Mouse (Mus musculus): ENCODE data around the gene Bcl2l1.

The Bcl2l1 gene

DNA sequence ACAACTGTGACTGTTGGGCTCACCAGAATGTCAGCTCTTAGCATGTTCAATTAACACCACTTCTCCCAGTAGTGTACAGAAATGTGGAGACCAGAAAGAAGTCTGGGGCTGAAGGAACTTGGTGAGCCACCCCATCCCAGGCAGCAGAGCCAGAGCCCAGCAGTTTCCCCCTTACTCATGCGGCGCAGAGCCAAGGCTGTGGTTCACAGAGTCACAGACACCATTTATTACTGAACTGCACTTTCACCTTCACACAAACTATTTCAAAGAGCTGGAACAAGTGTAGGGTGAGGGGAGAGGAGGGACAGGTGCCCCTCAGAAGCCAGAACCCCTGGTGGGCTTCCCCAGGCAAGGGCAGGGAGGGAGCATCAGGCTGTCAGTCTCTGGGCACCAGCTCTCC lies 51.1 kb downstream of the Bcl2l1 start:
- Histone ChIP-seq H3K27me3 (ENCODE audit: control insufficient read depth, insufficient read depth, low read length, poor library complexity, severe bottlenecking) (no peaks in the 10 kb centered on the region), H3K36me3 (ENCODE audit: control insufficient read depth, insufficient read depth, low read length, poor library complexity, severe bottlenecking) (no peaks in the 10 kb centered on the region; the same call in 1 of the 2 replicates)
- DNase-seq (ENCODE audit: low read depth, low spot score): no peak

DNA sequence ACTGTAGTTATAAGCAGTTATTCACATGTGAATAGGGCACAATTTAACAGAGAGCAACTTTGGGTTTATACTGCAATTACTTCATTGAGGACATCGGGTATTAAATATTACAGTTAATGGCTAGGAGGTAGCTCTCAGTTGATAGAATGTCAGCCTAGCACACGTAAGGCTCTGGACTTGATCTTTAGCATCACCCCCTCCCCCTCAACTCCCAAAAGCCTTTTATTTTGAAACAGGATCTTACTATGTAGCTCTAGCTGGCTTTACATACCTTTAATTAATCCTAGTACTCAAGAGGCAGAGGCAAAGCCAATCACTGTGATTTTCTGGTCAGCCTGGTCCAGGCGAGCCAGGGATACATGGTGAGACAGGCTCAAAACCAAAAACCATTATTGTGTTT lies 54.4 kb downstream of the Bcl2l1 start:
- no peaks in the 10 kb centered on the region for H3K27me3 ChIP-seq (ENCODE audit: control insufficient read depth, insufficient read depth, low read length, poor library complexity, severe bottlenecking)
- no peak for DNase-seq (ENCODE audit: low read depth, low spot score)
- no peaks in the 10 kb centered on the region; the same call in 1 of the 2 replicates for H3K36me3 ChIP-seq (ENCODE audit: control insufficient read depth, insufficient read depth, low read length, poor library complexity, severe bottlenecking)

DNA sequence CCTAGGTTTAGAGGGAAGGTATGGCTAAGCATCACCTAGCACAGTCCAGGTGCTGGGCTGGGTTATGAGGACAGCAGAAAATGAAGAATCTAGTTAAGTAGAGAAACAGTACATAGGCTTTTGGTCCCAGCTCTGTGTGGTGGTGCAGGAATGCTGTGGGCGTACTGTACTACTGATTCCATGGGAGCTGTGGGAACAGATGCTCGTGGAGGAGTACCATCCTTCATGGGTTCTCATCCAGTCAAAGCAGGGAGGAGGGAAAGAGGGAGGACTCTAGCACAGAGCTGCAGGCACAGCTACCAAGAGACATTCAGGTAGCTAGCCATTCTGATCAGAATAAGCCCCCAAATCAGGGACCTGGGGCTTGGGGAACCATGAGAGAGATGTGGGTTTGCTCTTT lies 55.1 kb downstream of the Bcl2l1 start:
- DNase-seq (ENCODE audit: low read depth, low spot score): no peak
- no peaks in the 10 kb centered on the region; the same call in 1 of the 2 replicates for H3K36me3 ChIP-seq (ENCODE audit: control insufficient read depth, insufficient read depth, low read length, poor library complexity, severe bottlenecking)
- H3K27me3 ChIP-seq (ENCODE audit: control insufficient read depth, insufficient read depth, low read length, poor library complexity, severe bottlenecking): no peaks in the 10 kb centered on the region

DNA sequence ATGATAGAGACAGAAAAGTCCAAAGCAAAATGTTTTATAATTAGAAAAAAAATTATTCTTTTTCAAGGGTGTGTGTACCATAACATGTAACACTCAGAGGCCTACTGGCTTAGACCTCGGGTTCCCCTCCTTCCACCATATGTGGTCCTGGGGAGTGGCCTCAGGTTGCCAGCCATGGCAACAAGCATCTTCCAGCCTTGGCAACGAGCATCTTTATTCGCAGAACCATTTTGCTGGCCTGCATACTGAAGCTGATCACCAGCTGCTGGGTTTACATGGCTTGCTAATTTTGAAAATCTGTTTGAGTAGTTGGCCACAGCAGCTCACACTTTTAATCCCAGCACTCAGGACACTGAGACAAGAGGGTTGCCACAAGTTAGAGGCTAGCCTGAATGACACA lies 55.5 kb downstream of the Bcl2l1 start:
- Histone ChIP-seq H3K36me3 (ENCODE audit: control insufficient read depth, insufficient read depth, low read length, poor library complexity, severe bottlenecking) (no peaks in the 10 kb centered on the region; the same call in 1 of the 2 replicates), H3K27me3 (ENCODE audit: control insufficient read depth, insufficient read depth, low read length, poor library complexity, severe bottlenecking) (no peaks in the 10 kb centered on the region; the same call in 1 of the 2 replicates)
- no peak for DNase-seq (ENCODE audit: low read depth, low spot score)

DNA sequence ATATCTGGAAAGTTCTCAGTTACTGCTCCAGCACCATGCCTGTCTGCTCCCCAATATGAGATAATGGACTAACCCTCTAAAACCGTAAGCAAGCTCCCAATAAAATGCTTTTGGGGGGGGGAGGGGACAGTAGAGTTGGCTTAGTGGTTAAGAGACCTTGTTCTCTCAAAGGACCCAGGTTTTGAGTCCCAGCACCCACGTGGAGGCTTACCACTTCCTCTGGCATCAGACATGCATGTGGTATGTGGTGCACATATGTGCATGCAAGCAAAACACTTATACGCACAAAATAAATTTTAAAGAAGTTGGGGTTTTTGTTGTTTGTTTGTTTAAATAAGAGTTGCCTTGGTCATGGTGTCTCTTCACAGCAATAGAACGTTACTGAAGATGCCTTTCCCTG lies 56.2 kb downstream of the Bcl2l1 start:
- H3K36me3 ChIP-seq (ENCODE audit: control insufficient read depth, insufficient read depth, low read length, poor library complexity, severe bottlenecking): no peaks in the 10 kb centered on the region; the same call in 1 of the 2 replicates
- no peaks in the 10 kb centered on the region; the same call in 1 of the 2 replicates for H3K27me3 ChIP-seq (ENCODE audit: control insufficient read depth, insufficient read depth, low read length, poor library complexity, severe bottlenecking)
- peak; percentile 48 for DNase-seq (ENCODE audit: low read depth, low spot score)

DNA sequence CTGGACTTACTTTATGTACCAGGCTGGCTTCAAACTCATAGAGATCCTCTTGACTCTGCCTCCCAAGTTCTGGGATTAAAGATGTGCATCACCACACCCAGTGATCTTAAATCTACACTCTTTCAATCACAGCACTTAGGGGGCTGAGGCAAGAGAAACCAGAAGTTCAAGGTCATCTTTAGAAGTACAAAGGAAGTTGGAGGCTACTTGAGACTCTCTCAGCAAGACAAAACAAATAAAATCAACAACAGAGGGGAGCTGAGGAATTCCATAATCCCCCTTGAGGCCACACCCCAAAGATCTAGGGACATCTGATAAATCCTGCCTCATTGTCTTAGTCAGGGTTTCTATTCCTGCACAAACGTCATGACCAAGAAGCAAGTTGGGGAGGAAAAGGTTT lies 59.3 kb downstream of the Bcl2l1 start:
- H3K36me3 ChIP-seq (ENCODE audit: control insufficient read depth, insufficient read depth, low read length, poor library complexity, severe bottlenecking): no peaks in the 10 kb centered on the region
- DNase-seq (ENCODE audit: low read depth, low spot score): no peak
- H3K27me3 ChIP-seq (ENCODE audit: control insufficient read depth, insufficient read depth, low read length, poor library complexity, severe bottlenecking): no peaks in the 10 kb centered on the region; the same call in 1 of the 2 replicates

DNA sequence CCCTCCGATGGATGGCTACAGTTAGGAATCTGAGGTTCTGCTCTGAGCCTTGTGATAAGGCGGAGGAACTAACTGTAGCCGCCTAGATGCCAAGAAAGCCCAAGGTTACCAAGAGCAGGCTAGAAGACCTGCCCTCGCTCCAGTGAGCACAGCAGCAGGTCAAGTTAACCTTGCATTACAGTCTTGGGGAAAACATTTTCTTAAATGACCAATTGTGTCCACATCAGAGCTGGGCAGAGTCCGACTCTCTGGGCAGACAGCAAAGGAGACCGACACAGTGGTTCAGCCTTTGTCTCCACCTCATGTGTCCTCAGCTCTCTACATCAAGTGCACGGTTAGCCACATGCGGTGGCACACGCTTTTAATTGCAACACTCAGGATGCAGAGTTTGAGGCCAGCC lies 60.0 kb downstream of the Bcl2l1 start:
- no peaks in the 10 kb centered on the region; the same call in 1 of the 2 replicates for H3K27me3 ChIP-seq (ENCODE audit: control insufficient read depth, insufficient read depth, low read length, poor library complexity, severe bottlenecking)
- no peaks in the 10 kb centered on the region for H3K36me3 ChIP-seq (ENCODE audit: control insufficient read depth, insufficient read depth, low read length, poor library complexity, severe bottlenecking)
- no peak for DNase-seq (ENCODE audit: low read depth, low spot score)

DNA sequence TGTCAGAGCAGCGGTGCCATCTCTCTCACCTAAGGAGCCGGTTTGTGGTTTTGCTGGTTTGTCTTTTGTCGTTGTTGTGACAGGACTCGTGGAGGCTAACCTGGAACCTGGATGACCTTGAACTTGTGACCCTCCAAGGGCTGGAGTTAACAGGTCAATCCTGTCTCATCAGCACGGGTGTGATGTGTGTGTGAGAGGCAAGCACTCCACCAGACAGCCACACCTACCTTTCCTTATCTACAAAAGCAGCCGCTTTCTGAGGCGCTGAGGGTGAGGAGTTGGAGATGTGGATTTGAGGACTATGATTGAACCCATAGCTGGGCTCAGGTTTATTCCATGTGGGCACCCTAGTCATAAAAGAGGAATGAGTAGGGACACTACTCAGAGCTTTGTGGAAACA lies 61.9 kb downstream of the Bcl2l1 start:
- H3K36me3 ChIP-seq (ENCODE audit: control insufficient read depth, insufficient read depth, low read length, poor library complexity, severe bottlenecking): no peaks in the 10 kb centered on the region
- H3K27me3 ChIP-seq (ENCODE audit: control insufficient read depth, insufficient read depth, low read length, poor library complexity, severe bottlenecking): no peaks in the 10 kb centered on the region; the same call in 1 of the 2 replicates
- DNase-seq (ENCODE audit: low read depth, low spot score): no peak

DNA sequence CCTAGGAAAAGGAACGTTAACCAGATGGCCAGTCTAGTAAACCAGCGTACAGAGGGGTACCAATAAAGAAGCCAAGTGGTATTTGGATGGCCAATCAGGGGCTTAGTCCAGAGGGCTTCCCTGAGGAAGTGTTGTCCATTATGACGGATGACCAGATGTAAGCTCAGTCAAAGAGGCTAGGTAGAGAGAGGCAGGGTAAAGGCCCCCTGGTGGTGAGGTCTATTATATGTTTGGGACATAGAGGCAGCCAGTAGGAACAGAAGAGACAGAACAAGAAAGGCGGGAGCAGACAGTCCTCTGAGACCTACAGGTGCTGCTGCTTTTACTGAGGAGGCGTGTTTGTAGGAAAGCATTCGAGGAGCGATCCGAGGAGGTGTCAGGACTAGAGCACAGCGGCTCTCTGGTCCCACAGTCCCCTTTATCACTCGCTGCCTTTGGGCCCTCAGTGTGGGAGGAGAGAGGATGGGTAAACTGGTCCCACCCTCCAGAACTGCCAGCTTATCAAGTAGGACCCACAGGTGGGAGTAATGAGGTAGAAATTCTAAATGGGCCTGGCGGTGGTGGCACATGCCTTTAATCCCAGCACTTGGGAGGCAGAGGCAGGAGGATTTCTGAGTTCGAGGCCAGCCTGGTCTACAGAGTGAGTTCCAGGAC lies 63.8 kb downstream of the Bcl2l1 start:
- Histone ChIP-seq H3K36me3 (ENCODE audit: control insufficient read depth, insufficient read depth, low read length, poor library complexity, severe bottlenecking) (no peaks in the 10 kb centered on the region), H3K27me3 (ENCODE audit: control insufficient read depth, insufficient read depth, low read length, poor library complexity, severe bottlenecking) (no peaks in the 10 kb centered on the region; the same call in 1 of the 2 replicates)
- peak; percentile 68 for DNase-seq (ENCODE audit: low read depth, low spot score)

DNA sequence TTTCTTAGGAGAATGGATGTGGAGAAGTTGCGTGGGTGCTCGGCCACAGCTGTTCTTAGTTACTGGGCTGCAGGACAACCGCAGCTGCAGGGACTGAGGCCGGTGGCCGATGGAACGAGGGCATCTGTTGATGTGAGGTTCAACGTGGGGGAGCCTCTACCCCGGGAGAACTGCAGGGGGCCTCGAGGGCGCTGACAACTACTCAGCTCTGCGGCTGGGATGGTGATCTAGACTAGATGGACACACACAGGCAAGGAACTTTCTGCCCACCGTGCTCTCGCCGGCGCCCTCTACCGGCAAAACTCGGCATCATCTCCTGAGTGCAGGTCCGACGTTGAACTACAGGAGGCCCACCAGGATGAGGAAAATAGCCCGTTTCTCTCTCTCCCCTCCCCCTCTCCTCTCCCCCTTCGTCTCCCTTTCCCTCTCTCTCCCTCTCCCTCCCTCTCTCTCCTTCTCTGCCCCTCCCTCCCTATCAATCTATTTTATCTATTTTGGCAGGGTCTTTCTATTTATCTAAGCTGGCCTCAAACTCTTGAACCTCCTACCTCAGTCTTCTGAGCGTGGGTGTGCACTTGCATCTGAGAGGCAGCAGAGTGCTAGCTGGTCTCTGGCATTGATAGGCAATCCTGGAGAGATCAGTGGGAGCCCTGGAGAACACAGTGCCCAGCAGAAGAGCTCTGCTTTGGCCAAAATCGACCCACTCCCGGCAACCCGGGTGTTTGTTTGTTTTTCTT lies 65.0 kb downstream of the Bcl2l1 start:
- H3K27me3 ChIP-seq (ENCODE audit: control insufficient read depth, insufficient read depth, low read length, poor library complexity, severe bottlenecking): no peaks in the 10 kb centered on the region; the same call in 1 of the 2 replicates

DNA sequence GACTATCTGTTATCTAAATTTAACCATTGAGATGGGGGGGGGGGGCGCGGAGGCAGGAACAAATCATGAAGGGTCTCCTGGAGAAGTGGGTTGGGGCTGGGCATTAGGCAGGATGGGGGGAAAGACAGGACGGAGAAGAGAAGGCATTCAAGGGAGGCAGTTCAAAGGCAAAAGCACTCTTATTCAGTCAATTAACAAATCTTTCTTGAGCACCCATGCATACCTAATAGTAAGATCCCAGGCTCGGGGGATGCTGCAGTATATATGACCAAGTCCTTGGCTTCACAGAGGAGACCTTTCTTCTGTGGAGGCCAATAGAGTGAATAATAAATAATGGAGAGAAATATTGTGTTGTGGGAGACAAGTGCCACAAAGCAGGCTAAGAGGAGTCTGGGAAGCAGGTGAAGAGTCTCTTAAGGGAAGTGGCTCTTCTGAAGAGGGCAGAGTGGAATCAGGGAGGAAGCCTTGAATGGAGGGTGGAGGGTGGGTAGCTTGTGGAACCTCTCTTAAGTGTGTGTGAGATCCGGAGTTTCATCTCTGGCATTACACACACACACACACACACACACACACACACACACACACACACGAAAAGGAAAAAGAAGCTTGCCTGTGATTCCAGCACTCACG lies 66.4 kb downstream of the Bcl2l1 start:
- Histone ChIP-seq H3K36me3 (ENCODE audit: control insufficient read depth, insufficient read depth, low read length, poor library complexity, severe bottlenecking) (no peaks in the 10 kb centered on the region), H3K27me3 (ENCODE audit: control insufficient read depth, insufficient read depth, low read length, poor library complexity, severe bottlenecking) (no peaks in the 10 kb centered on the region)
- no peak for DNase-seq (ENCODE audit: low read depth, low spot score)

More for the DNA sequence above, 65.0 kb downstream of the Bcl2l1 start:
- DNase-seq (ENCODE audit: low read depth, low spot score): peak; percentile 87
- no peaks in the 10 kb centered on the region for H3K36me3 ChIP-seq (ENCODE audit: control insufficient read depth, insufficient read depth, low read length, poor library complexity, severe bottlenecking)

DNA sequence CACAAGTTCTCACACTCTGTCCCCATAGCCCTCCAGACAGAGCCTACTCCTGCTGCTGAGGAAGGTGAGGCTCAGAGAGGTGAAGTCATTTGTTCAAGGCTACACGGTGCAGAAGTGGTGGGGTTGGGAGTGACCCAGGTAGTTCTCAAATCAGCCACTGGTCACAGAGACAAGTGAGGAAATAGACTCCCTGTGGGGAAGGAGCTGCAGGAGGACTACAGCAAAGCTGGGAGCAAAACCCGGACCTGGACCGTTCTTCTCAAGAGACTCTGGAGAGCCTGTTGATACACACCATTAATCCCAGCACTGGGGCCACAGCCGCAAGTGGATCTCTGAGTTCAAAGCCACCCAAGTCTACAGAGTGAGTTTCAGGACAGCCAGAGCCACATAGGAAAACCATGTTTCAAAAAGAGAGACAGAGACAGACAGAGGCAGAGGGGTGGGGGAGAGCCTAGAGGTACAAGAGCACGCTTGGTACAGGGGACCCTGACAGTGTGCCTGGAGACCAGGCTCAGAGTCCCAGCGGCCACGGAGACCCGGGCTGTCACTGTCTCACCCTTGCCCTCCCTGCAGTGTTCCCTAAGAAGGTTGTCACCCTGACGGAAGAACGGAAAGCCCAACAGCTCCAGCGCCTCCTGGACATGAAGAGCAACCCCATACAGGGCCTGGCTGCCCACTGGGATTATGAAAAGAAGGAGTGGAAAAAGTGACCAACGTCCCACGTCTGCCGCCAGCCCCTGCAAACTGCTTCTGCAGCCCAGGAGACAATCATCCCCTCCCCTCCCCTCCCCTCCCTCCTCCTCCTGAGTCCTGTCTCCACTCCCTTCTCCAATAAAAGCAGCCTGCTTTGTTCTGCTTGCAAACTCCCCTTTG lies 67.1 kb downstream of the Bcl2l1 start:
- H3K27me3 ChIP-seq (ENCODE audit: control insufficient read depth, insufficient read depth, low read length, poor library complexity, severe bottlenecking): no peaks in the 10 kb centered on the region
- H3K36me3 ChIP-seq (ENCODE audit: control insufficient read depth, insufficient read depth, low read length, poor library complexity, severe bottlenecking): no peaks in the 10 kb centered on the region
- DNase-seq (ENCODE audit: low read depth, low spot score): no peak

DNA sequence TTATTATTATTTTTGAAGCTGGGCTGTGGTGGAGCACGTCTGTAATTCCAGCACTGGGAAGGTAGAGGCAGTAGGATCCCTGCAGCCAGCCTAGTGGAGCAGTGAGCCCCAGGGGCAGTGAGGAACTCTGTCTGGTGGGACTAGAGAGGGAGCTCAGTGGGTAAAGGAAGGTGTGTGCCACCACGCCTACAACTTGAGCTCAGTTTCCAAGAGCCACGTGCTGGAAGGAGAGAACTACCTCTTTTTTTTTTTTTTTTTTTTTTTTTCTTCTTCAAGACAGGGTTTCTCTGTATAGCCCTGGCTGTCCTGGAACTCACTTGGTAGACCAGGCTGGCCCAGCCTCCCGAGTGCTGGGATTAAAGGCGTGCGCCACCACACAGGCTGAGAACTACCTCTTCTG lies 68.2 kb downstream of the Bcl2l1 start:
- DNase-seq (ENCODE audit: low read depth, low spot score): no peak
- H3K36me3 ChIP-seq (ENCODE audit: control insufficient read depth, insufficient read depth, low read length, poor library complexity, severe bottlenecking): no peaks in the 10 kb centered on the region
- no peaks in the 10 kb centered on the region for H3K27me3 ChIP-seq (ENCODE audit: control insufficient read depth, insufficient read depth, low read length, poor library complexity, severe bottlenecking)

DNA sequence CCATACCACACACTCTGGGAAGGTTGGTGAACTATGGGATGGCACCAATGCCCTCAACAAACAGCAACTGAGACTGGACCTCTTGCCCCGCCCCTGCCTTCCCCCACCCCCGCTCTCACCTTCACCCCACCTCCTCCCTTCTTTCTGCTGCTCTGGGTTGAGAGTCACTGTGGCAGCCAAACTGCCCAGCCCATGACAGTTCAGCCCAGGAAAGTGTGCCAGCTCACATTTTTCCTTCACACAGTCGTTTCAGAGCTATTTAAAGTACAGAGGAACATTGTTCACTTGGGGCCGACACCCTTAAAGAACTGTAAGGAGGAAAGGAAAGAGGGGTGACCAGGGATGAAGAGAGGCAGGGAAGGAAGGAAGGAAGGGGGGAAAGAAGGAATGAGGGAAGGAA lies 73.2 kb downstream of the Bcl2l1 start:
- Histone ChIP-seq H3K27me3 (ENCODE audit: control insufficient read depth, insufficient read depth, low read length, poor library complexity, severe bottlenecking) (0 out of 2 replicates have a peak, but pooled peaks cover 2% of the 10 kb centered on the region), H3K36me3 (ENCODE audit: control insufficient read depth, insufficient read depth, low read length, poor library complexity, severe bottlenecking) (no peaks in the 10 kb centered on the region)
- no peak for DNase-seq (ENCODE audit: low read depth, low spot score)
